Mouse (Mus musculus) B cell, adult 2 months (primary cell): ENCODE results near the gene Dip2c.
A peak's percentile ranks its signal among the peaks of the same experiment; 100 is the strongest.

Experiments used
- DNase-seq, 2 experiments: peaks; one replicate each; pipeline ENCODE4 v3.0.0; 2022

Dip2c gene

GRCm38 (mm10) chr13:9426779-9427178, 150.5 kb downstream of the Dip2c start:
- no peak for DNase-seq

- no peak for DNase-seq
Measured at GRCm38 (mm10) chr13:9429884-9430283, 153.6 kb downstream of the Dip2c start.

- DNase-seq, result no peak
Measured at GRCm38 (mm10) chr13:9430724-9431123, 154.4 kb downstream of the Dip2c start.

- DNase-seq, result no peak
Measured at GRCm38 (mm10) chr13:9431441-9431840, 155.1 kb downstream of the Dip2c start.

- DNase-seq, result no peak
Measured at GRCm38 (mm10) chr13:9443066-9443465, 166.7 kb downstream of the Dip2c start.

GRCm38 (mm10) chr13:9445533-9446294, 169.4 kb downstream of the Dip2c start:
- no peak for DNase-seq

- no peak for DNase-seq
Measured at GRCm38 (mm10) chr13:9446448-9447115, 170.3 kb downstream of the Dip2c start.

- no peak for DNase-seq
Measured at GRCm38 (mm10) chr13:9450276-9450675, 173.9 kb downstream of the Dip2c start.

GRCm38 (mm10) chr13:9451952-9452351, 175.6 kb downstream of the Dip2c start:
- no peak for DNase-seq

- DNase-seq, result no peak
Measured at GRCm38 (mm10) chr13:9454426-9455177, 178.3 kb downstream of the Dip2c start.

- DNase-seq, result no peak
Measured at GRCm38 (mm10) chr13:9455979-9456378, 179.7 kb downstream of the Dip2c start.

- DNase-seq, result no peak
Measured at GRCm38 (mm10) chr13:9457420-9458308, 181.3 kb downstream of the Dip2c start.

- no peak for DNase-seq
Measured at GRCm38 (mm10) chr13:9464457-9464856, 188.1 kb downstream of the Dip2c start.

GRCm38 (mm10) chr13:9467216-9467615, 190.9 kb downstream of the Dip2c start:
- DNase-seq, result peak; percentile 76 to 80

- no peak for DNase-seq
Measured at GRCm38 (mm10) chr13:9473383-9473782, 197.1 kb downstream of the Dip2c start.

- DNase-seq, result no peak
Measured at GRCm38 (mm10) chr13:9481722-9482121, 205.4 kb downstream of the Dip2c start.

- no peak for DNase-seq
Measured at GRCm38 (mm10) chr13:9489696-9490095, 213.4 kb downstream of the Dip2c start.

GRCm38 (mm10) chr13:9494726-9495125, 218.4 kb downstream of the Dip2c start:
- peak; percentile 44 to 51 for DNase-seq

GRCm38 (mm10) chr13:9504118-9504856, 228.0 kb downstream of the Dip2c start:
- DNase-seq, result no peak

GRCm38 (mm10) chr13:9538556-9538955, 262.2 kb downstream of the Dip2c start:
- DNase-seq, result no peak

GRCm38 (mm10) chr13:9547698-9548344, 271.5 kb downstream of the Dip2c start:
- no peak for DNase-seq
